Mouse (Mus musculus) intestine, postnatal 0 days (tissue): ENCODE data around the gene Larp4b. TPM values are rescaled to one million over a fixed set of nuclear protein-coding genes. Genes with fewer than 3 reads are reported as not detected.

Experiments
- ATAC-seq: fragments of 200-750 bp; cut with Nextera tagmentation; 2 replicates; pipeline ENCODE4 v1.8.0; 2017; ENCODE audit warnings: mild to moderate bottlenecking, moderate TSS enrichment, moderate library complexity
- H3K27ac ChIP-seq: fragments of 300-500 bp; sonication (generic); 2 replicates; pipeline ENCODE4 v1.5.1; 2014; ENCODE audit warnings: mild to moderate bottlenecking, low read depth, low read length, moderate library complexity
- H3K27me3 ChIP-seq: fragments of 300-500 bp; sonication (generic); replicated peaks from 2 replicates; pipeline ENCODE4 v1.6.1; 2014; ENCODE audit warnings: low read length, mixed read lengths; ENCODE audit not compliant: control insufficient read depth, insufficient read depth
- H3K36me3 ChIP-seq: fragments of 300-500 bp; sonication (generic); 2 replicates; pipeline ENCODE4 v1.6.1; 2014; ENCODE audit warnings: mild to moderate bottlenecking, moderate library complexity; ENCODE audit not compliant: control insufficient read depth, insufficient read depth
- H3K4me1 ChIP-seq: fragments of 300-500 bp; sonication (generic); replicated peaks from 2 replicates; pipeline ENCODE4 v1.6.1; 2014; ENCODE audit warnings: antibody characterized with exemption, low read length, mixed read lengths; ENCODE audit not compliant: control insufficient read depth, insufficient read depth
- H3K4me2 ChIP-seq: fragments of 300-500 bp; sonication (generic); replicated peaks from 2 replicates; pipeline ENCODE4 v1.6.1; 2014; ENCODE audit warnings: low read depth, mild to moderate bottlenecking, moderate library complexity
- H3K4me3 ChIP-seq: fragments of 300-500 bp; sonication (generic); 2 replicates; pipeline ENCODE4 v1.5.1; 2014; ENCODE audit warnings: low read depth, low read length
- H3K9ac ChIP-seq: fragments of 300-500 bp; sonication (generic); 2 replicates; pipeline ENCODE4 v1.6.1; 2014; ENCODE audit warnings: mild to moderate bottlenecking, low read depth, low read length
- H3K9me3 ChIP-seq: fragments of 300-500 bp; sonication (generic); 2 replicates; pipeline ENCODE4 v1.6.1; 2016; ENCODE audit warnings: mixed run types; ENCODE audit not compliant: control insufficient read depth
- CTCF ChIP-seq: sonication (generic); IDR thresholded peaks from 2 replicates; pipeline ENCODE4 v1.5.1; 2016; ENCODE audit warnings: low read depth, mild to moderate bottlenecking, control low read depth, antibody characterized with exemption, moderate library complexity
- WGBS: fragments of 180-500 bp; shearing (Covaris S2); extraction: QIAGEN DNeasy Blood & Tissue Kit; methylation state at CpG from one replicate; pipeline ENCODE4 v1.1.7; 2014; 5-methylcytosine and 5-hydroxymethylcytosine counted together
- polyA plus RNA-seq: library from polyadenylated mRNA; unstranded; fragments of >200 nt; fragmentation: Nextera tagmentation; extraction: Ambion mirVana; gene quantifications from 2 replicates; pipeline ENCODE4 v1.2.1, GENCODE M21; 2015

Gene Larp4b
- polyA plus RNA-seq, 1 experiment from 2014 or later = 32.5 TPM

- peak overlapping the region; percentile 23 for H3K27ac ChIP-seq
- no peak overlapping the region for H3K4me3 ChIP-seq
- no peak overlapping the region for H3K4me2 ChIP-seq
- ATAC-seq = 0 out of 2 replicates have a peak, but pooled peaks have one; percentile 28
- no peaks in the 10 kb centered on the region for H3K27me3 ChIP-seq
- H3K4me1 ChIP-seq = no peaks in the 10 kb centered on the region
- TF ChIP-seq CTCF = no peak
- H3K36me3 ChIP-seq = peaks cover 36% of the 10 kb centered on the region
- WGBS = 45% methylated on average over 7 of the region's 7 CpGs
- H3K9me3 ChIP-seq = no peaks in the 10 kb centered on the region
- no peak overlapping the region for H3K9ac ChIP-seq
These were observed 56.0 kb downstream of the Larp4b start for GRCm38 (mm10) chr13:9149473-9150217.

- peaks cover 43% of the 10 kb centered on the region for H3K36me3 ChIP-seq
- no peaks in the 10 kb centered on the region for H3K9me3 ChIP-seq
- peak overlapping the region; percentile 80 for H3K27ac ChIP-seq
- H3K9ac ChIP-seq = no peak overlapping the region
- no peaks in the 10 kb centered on the region for H3K4me1 ChIP-seq
- TF ChIP-seq CTCF = no peak
- no peak overlapping the region for H3K4me2 ChIP-seq
- H3K4me3 ChIP-seq = no peak overlapping the region
- peak; percentile 95 for ATAC-seq
- WGBS = 46% methylated on average over 6 of the region's 6 CpGs
- H3K27me3 ChIP-seq = no peaks in the 10 kb centered on the region
These were observed 57.4 kb downstream of the Larp4b start for GRCm38 (mm10) chr13:9151100-9151499.

- H3K4me2 ChIP-seq = 0 out of 2 replicates have a peak overlapping the region, but pooled peaks have one; percentile 13
- ATAC-seq = peak; percentile 72
- no peaks in the 10 kb centered on the region for H3K27me3 ChIP-seq
- H3K4me1 ChIP-seq = no peaks in the 10 kb centered on the region
- no peak overlapping the region for H3K4me3 ChIP-seq
- H3K27ac ChIP-seq = peak overlapping the region; percentile 80
- WGBS = 54% methylated on average over 4 of the region's 4 CpGs
- H3K9me3 ChIP-seq = no peaks in the 10 kb centered on the region
- TF ChIP-seq CTCF = no peak
- H3K9ac ChIP-seq = no peak overlapping the region
- H3K36me3 ChIP-seq = peaks cover 48% of the 10 kb centered on the region
These were observed 57.9 kb downstream of the Larp4b start for GRCm38 (mm10) chr13:9151619-9152018.

GRCm38 (mm10) chr13:9152267-9152666 is 58.6 kb downstream of the Larp4b start:
- 31% methylated on average over 2 of the region's 2 CpGs for WGBS
- H3K9me3 ChIP-seq = no peaks in the 10 kb centered on the region
- no peak overlapping the region for H3K4me2 ChIP-seq
- peaks cover 48% of the 10 kb centered on the region for H3K36me3 ChIP-seq
- H3K9ac ChIP-seq = no peak overlapping the region
- TF ChIP-seq CTCF = no peak
- H3K4me1 ChIP-seq = no peaks in the 10 kb centered on the region
- H3K4me3 ChIP-seq = no peak overlapping the region
- H3K27me3 ChIP-seq = no peaks in the 10 kb centered on the region
- H3K27ac ChIP-seq = peak overlapping the region; percentile 80; the same call in 1 of the 2 replicates
- peak; percentile 66 for ATAC-seq

- H3K4me3 ChIP-seq = no peak overlapping the region
- H3K4me2 ChIP-seq = no peak overlapping the region
- H3K9ac ChIP-seq = no peak overlapping the region
- H3K36me3 ChIP-seq = peaks cover 55% of the 10 kb centered on the region
- TF ChIP-seq CTCF = no peak
- no peak for ATAC-seq
- H3K27ac ChIP-seq = no peak overlapping the region
- H3K4me1 ChIP-seq = no peaks in the 10 kb centered on the region
- 78% methylated on average over 9 of the region's 9 CpGs for WGBS
- H3K9me3 ChIP-seq = no peaks in the 10 kb centered on the region
- no peaks in the 10 kb centered on the region for H3K27me3 ChIP-seq
These were observed 60.1 kb downstream of the Larp4b start for GRCm38 (mm10) chr13:9153803-9154202.

GRCm38 (mm10) chr13:9159282-9159681 is 65.6 kb downstream of the Larp4b start:
- peaks cover 71% of the 10 kb centered on the region for H3K36me3 ChIP-seq
- 82% methylated on average over 10 of the region's 10 CpGs for WGBS

More at GRCm38 (mm10) chr13:9159282-9159681, 65.6 kb downstream of the Larp4b start:
- no peak overlapping the region for H3K4me3 ChIP-seq
- ATAC-seq = no peak
- 0 out of 2 replicates have a peak, but pooled peaks cover 3% of the 10 kb centered on the region for H3K4me1 ChIP-seq
- no peak overlapping the region for H3K27ac ChIP-seq
- H3K9ac ChIP-seq = no peak overlapping the region
- H3K27me3 ChIP-seq = no peaks in the 10 kb centered on the region
- H3K9me3 ChIP-seq = no peaks in the 10 kb centered on the region
- H3K4me2 ChIP-seq = no peak overlapping the region
- TF ChIP-seq CTCF = no peak
